Mouse (Mus musculus): Measurements from ENCODE around the gene Scml4.
A peak's percentile ranks its signal among the peaks of the same experiment; 100 is the strongest.

Gene Scml4

GRCm38 (mm10) chr10:42862806-42863205 is 2.6 kb downstream of the Scml4 start:
- no peak for DNase-seq

- DNase-seq, result peak; percentile 17
These were observed 3.6 kb downstream of the Scml4 start for GRCm38 (mm10) chr10:42863621-42864391.

GRCm38 (mm10) chr10:42864696-42865095 is 4.5 kb downstream of the Scml4 start:
- DNase-seq, result no peak

GRCm38 (mm10) chr10:42868416-42868815 is 8.2 kb downstream of the Scml4 start:
- no peak for DNase-seq

GRCm38 (mm10) chr10:42869467-42869866 is 9.3 kb downstream of the Scml4 start:
- DNase-seq, result no peak

- DNase-seq, result no peak
These were observed 12.3 kb downstream of the Scml4 start for GRCm38 (mm10) chr10:42872269-42873010.

- DNase-seq, result no peak
These were observed 13.0 kb downstream of the Scml4 start for GRCm38 (mm10) chr10:42873077-42873595.

- DNase-seq, result no peak
These were observed 16.0 kb downstream of the Scml4 start for GRCm38 (mm10) chr10:42876172-42876571.

- no peak for DNase-seq
These were observed 19.1 kb downstream of the Scml4 start for GRCm38 (mm10) chr10:42879269-42879681.

- DNase-seq, result no peak
These were observed 19.5 kb downstream of the Scml4 start for GRCm38 (mm10) chr10:42879682-42880081.

GRCm38 (mm10) chr10:42887040-42887439 is 26.9 kb downstream of the Scml4 start:
- no peak for DNase-seq

- DNase-seq, result no peak
These were observed 28.1 kb downstream of the Scml4 start for GRCm38 (mm10) chr10:42888241-42888640.

GRCm38 (mm10) chr10:42890365-42890764 is 30.2 kb downstream of the Scml4 start:
- no peak for DNase-seq

- no peak for DNase-seq
These were observed 32.1 kb downstream of the Scml4 start for GRCm38 (mm10) chr10:42892250-42892649.

GRCm38 (mm10) chr10:42892987-42893386 is 32.8 kb downstream of the Scml4 start:
- no peak for DNase-seq

GRCm38 (mm10) chr10:42893857-42894256 is 33.7 kb downstream of the Scml4 start:
- DNase-seq, result no peak

GRCm38 (mm10) chr10:42894263-42894662 is 34.1 kb downstream of the Scml4 start:
- no peak for DNase-seq

- DNase-seq, result no peak
These were observed 34.5 kb downstream of the Scml4 start for GRCm38 (mm10) chr10:42894696-42895095.

- DNase-seq, result no peak
These were observed 36.5 kb downstream of the Scml4 start for GRCm38 (mm10) chr10:42896621-42897020.

- DNase-seq, result no peak
These were observed 37.0 kb downstream of the Scml4 start for GRCm38 (mm10) chr10:42897166-42897565.

- DNase-seq, result no peak
These were observed 37.5 kb downstream of the Scml4 start for GRCm38 (mm10) chr10:42897632-42898031.

GRCm38 (mm10) chr10:42901361-42901760 is 41.2 kb downstream of the Scml4 start:
- DNase-seq, result no peak

GRCm38 (mm10) chr10:42903054-42903453 is 42.9 kb downstream of the Scml4 start:
- no peak for DNase-seq

GRCm38 (mm10) chr10:42908562-42908961 is 48.4 kb downstream of the Scml4 start:
- no peak for DNase-seq

Data from kidney, adult 11 months (tissue).